Mouse (Mus musculus) limb, embryonic 11.5 days (tissue): ENCODE data around the gene Clpp. TPM values are rescaled to one million over a fixed set of nuclear protein-coding genes. Genes with fewer than 3 reads are reported as not detected.

Experiments
- ATAC-seq: fragments of 200-750 bp; cut with Nextera tagmentation; 2 replicates; pipeline ENCODE4 v1.8.0; 2017; ENCODE audit warnings: low read depth; ENCODE audit not compliant: insufficient number of reproducible peaks, low FRiP score, low TSS enrichment
- DNase-seq: peaks from one replicate; pipeline ENCODE4 v3.0.0-alpha.2; 2015; ENCODE audit warnings: low spot score
- H3K27ac ChIP-seq: fragments of 300-500 bp; sonication (generic); replicated peaks from 2 replicates; pipeline ENCODE4 v1.5.1; 2014; ENCODE audit warnings: low read depth, mild to moderate bottlenecking, low read length
- H3K27me3 ChIP-seq: fragments of 300-500 bp; sonication (generic); 2 replicates; pipeline ENCODE4 v1.6.1; 2014; ENCODE audit warnings: mild to moderate bottlenecking, low read length, mixed read lengths; ENCODE audit not compliant: control insufficient read depth, insufficient read depth
- H3K36me3 ChIP-seq: fragments of 300-500 bp; sonication (generic); 2 replicates; pipeline ENCODE4 v1.6.1; 2014; ENCODE audit warnings: mild to moderate bottlenecking, low read length, moderate library complexity, mixed read lengths; ENCODE audit not compliant: control insufficient read depth, insufficient read depth
- H3K4me1 ChIP-seq: fragments of 300-500 bp; sonication (generic); 2 replicates; pipeline ENCODE4 v1.6.1; 2014; ENCODE audit warnings: low read length, mixed read lengths; ENCODE audit not compliant: control insufficient read depth, insufficient read depth
- H3K4me2 ChIP-seq: fragments of 300-500 bp; sonication (generic); 2 replicates; pipeline ENCODE4 v1.6.1; 2014; ENCODE audit warnings: low read depth, mild to moderate bottlenecking, moderate library complexity; ENCODE audit not compliant: severe bottlenecking
- H3K4me3 ChIP-seq: fragments of 300-500 bp; sonication (generic); 2 replicates; pipeline ENCODE4 v1.5.1; 2014; ENCODE audit warnings: low read depth, low read length
- H3K9ac ChIP-seq: fragments of 300-500 bp; sonication (generic); 2 replicates; pipeline ENCODE4 v1.6.1; 2014; ENCODE audit warnings: mild to moderate bottlenecking, low read length
- H3K9me3 ChIP-seq: fragments of 300-500 bp; sonication (generic); 2 replicates; pipeline ENCODE4 v1.6.1; 2016; ENCODE audit warnings: low read length; ENCODE audit not compliant: control insufficient read depth
- WGBS: fragments of 180-500 bp; shearing (Covaris S2); extraction: QIAGEN DNeasy Blood & Tissue Kit; methylation state at CpG from one replicate; pipeline ENCODE4 v1.1.7; 2014; 5-methylcytosine and 5-hydroxymethylcytosine counted together
- polyA plus RNA-seq: library from polyadenylated mRNA; unstranded; fragments of >200 nt; fragmentation: Nextera tagmentation; extraction: Ambion mirVana; gene quantifications from 2 replicates; pipeline ENCODE4 v1.2.1, GENCODE M21; 2014

Gene Clpp
- polyA plus RNA-seq = 155 and 159 TPM in 2 replicates

DNA sequence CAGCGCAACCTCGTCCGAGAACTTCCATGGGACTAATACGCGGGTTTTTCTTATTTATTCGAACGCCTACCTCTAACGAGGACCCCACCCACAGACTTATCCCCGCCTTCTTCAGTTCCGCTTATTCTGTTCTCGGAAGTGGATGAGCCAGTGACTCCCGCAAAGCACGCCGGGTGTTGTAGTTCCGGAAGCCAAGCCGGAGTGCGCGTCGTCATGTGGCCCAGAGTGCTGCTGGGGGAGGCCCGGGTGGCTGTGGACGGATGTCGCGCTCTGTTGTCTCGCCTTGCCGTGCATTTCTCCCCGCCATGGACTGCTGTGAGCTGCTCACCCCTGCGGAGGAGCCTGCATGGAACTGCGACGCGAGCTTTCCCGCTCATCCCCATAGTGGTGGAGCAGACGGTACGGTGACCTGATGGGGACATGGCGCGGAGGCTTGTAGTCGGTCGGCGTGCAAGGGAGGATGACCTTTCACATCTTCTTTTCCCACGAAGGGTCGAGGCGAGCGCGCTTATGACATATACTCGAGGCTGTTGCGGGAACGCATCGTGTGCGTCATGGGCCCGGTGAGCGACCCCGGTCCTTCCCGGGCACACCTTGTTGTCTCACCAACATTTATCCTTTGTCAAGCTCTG lies at the start of gene Clpp:
Gene Clpp, plus strand, starts transcription at position 191 of the 632 bp plus-strand sequence.
- peak; percentile 93 for ATAC-seq
- H3K27ac ChIP-seq = no peak within 1 kb of the TSS; the same call in 1 of the 2 replicates
- under 1% methylated on average over 52 of the region's 52 CpGs for WGBS
- H3K4me3 ChIP-seq = peak within 1 kb of the TSS; percentile 89
- peak within 1 kb of the TSS; percentile 83 for H3K9ac ChIP-seq
- no peaks in the 10 kb centered on the region for H3K27me3 ChIP-seq
- H3K36me3 ChIP-seq = peaks cover 16% of the 10 kb centered on the region
- H3K4me1 ChIP-seq = peaks cover 5% of the 10 kb centered on the region
- peak; percentile 97 for DNase-seq
- peak within 1 kb of the TSS; percentile 77 for H3K4me2 ChIP-seq
- no peaks in the 10 kb centered on the region for H3K9me3 ChIP-seq

DNA sequence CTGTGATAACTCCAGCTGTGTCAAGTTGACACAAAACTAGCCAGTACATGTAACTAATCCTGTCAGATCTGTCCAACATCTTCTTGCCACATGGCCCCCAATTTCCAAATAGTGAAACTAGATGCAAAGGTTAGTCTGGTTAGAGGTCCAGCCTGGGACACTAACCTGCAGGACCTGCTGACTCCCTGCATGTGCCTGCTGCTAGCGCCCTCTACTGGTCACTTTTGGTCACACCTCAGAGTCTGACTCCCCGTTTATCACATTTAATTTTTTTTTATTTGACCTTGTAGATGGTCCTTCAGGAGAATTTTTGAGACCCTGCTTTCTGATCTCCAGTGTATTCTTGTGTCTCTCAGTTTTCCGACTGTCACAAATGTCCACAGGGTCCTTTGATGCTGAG lies 39.2 kb upstream of the Clpp start:
- H3K27me3 ChIP-seq = no peaks in the 10 kb centered on the region
- no peak overlapping the region for H3K4me2 ChIP-seq
- H3K9ac ChIP-seq = no peak overlapping the region
- H3K4me1 ChIP-seq = no peaks in the 10 kb centered on the region
- ATAC-seq = no peak
- no peak overlapping the region for H3K4me3 ChIP-seq
- no peaks in the 10 kb centered on the region for H3K36me3 ChIP-seq
- H3K9me3 ChIP-seq = no peaks in the 10 kb centered on the region
- H3K27ac ChIP-seq = no peak overlapping the region
- peak; percentile 71 for DNase-seq
- 12% methylated on average over 3 of the region's 3 CpGs for WGBS

DNA sequence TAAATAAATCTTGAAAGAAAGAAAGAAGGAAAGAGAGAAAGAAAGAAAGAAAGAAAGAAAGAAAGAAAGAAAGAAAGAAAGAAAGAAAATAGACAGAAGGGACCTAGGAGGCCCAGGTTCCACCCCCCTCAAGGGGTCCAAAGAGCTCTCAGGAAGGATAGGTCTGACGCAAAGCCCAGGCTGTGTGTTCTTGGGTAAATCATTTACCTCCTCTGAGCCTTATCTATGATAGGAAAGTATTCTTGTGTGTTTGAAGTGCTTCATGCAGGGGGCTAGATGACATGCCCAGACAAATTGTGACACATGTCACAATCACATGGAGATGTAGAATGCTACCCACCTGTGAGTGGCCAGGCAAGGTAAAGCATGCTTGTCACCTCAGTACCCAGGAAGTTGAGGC lies 37.5 kb upstream of the Clpp start:
- no peak for DNase-seq
- Histone ChIP-seq H3K27me3 (no peaks in the 10 kb centered on the region), H3K4me1 (no peaks in the 10 kb centered on the region), H3K27ac (no peak overlapping the region), H3K4me3 (no peak overlapping the region), H3K36me3 (no peaks in the 10 kb centered on the region), H3K9me3 (no peaks in the 10 kb centered on the region), H3K4me2 (no peak overlapping the region), H3K9ac (no peak overlapping the region)
- ATAC-seq = no peak
- WGBS = 91% methylated on average over 1 of the region's 1 CpGs

DNA sequence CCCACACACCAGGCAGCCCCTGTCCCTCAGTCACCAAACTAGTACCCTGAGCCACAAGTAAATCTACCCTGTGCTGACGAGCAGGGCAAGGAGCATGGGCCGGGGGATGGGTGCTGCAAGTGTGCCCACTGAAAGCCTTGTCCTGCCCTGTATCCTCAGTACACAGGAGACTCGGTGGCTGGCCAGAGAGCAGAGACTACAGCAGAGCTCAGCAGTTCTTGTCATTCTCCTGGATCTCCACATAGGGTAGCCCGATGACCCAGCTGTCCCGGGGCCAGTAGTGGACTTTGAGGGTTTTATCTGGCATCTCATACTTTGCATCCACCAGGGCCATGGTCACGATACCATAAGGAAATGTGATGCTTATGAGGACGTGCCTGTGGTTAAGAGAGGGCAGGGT lies 35.2 kb upstream of the Clpp start:
- no peak overlapping the region for H3K27ac ChIP-seq
- H3K9me3 ChIP-seq = no peaks in the 10 kb centered on the region
- H3K36me3 ChIP-seq = no peaks in the 10 kb centered on the region
- 74% methylated on average over 7 of the region's 7 CpGs for WGBS
- no peak for ATAC-seq
- no peak overlapping the region for H3K4me3 ChIP-seq
- no peak overlapping the region for H3K9ac ChIP-seq
- H3K4me1 ChIP-seq = no peaks in the 10 kb centered on the region
- no peak overlapping the region for H3K4me2 ChIP-seq
- H3K27me3 ChIP-seq = no peaks in the 10 kb centered on the region
- no peak for DNase-seq

DNA sequence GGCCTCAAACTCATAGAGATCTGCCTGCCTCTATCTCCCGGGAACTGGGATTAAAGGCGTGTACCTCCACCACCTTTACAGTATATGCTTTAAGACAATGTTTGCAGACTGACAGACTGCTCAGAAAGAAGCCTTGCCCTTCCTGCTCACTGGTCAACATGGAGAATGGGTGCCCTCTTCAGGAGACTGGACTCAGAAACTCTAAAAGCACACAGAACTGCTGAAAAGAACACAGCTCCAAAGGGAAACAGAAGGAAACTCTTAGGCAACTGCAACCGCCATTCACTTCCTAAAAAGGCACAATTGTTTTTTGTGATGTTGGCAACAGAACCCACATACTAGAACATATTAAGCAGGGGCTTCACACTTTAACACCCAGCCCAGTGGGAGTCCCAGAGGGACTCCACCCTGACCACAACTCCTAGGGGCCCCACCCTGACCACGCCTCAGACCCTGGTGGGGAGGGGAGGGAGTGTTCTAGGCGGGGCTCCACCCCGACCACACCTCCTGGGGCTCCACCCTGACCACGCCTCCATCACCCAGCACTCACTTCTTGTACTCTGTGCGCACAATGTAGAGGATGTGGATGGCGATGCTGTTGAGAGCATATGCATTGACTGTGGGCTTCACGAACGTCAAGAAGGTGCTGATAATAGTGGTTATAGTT lies 32.2 kb upstream of the Clpp start:
- no peak for ATAC-seq
- Histone ChIP-seq H3K4me3 (no peak overlapping the region), H3K9me3 (no peaks in the 10 kb centered on the region), H3K4me2 (no peak overlapping the region), H3K4me1 (no peaks in the 10 kb centered on the region), H3K27ac (no peak overlapping the region), H3K27me3 (no peaks in the 10 kb centered on the region), H3K9ac (no peak overlapping the region), H3K36me3 (no peaks in the 10 kb centered on the region)
- WGBS = 30% methylated on average over 11 of the region's 11 CpGs
- no peak for DNase-seq

DNA sequence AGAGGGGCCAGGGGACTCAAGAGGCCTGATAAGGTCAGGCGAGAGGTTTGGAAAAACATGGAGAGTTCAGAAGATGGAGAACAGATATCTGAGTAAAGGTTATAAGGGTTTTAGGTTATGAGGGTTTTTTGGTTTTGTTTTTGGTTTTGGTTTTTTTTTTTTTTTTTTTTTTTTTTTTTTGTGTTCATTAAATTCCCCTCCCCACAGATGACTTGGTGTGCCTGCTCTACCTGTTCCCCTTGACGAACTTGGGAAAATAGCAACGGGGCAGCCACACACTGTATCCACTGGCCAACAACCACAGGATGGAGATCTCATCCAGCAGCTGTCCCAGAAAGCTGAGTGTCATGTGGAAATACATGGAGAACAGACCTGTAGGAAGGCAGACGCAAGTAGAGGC lies 31.4 kb upstream of the Clpp start:
- H3K36me3 ChIP-seq = no peaks in the 10 kb centered on the region
- no peaks in the 10 kb centered on the region for H3K27me3 ChIP-seq
- H3K4me3 ChIP-seq = no peak overlapping the region
- H3K27ac ChIP-seq = no peak overlapping the region
- H3K9ac ChIP-seq = no peak overlapping the region
- H3K4me1 ChIP-seq = no peaks in the 10 kb centered on the region
- DNase-seq (no peak), ATAC-seq (no peak)
- H3K4me2 ChIP-seq = no peak overlapping the region
- H3K9me3 ChIP-seq = no peaks in the 10 kb centered on the region
- 76% methylated on average over 4 of the region's 4 CpGs for WGBS

DNA sequence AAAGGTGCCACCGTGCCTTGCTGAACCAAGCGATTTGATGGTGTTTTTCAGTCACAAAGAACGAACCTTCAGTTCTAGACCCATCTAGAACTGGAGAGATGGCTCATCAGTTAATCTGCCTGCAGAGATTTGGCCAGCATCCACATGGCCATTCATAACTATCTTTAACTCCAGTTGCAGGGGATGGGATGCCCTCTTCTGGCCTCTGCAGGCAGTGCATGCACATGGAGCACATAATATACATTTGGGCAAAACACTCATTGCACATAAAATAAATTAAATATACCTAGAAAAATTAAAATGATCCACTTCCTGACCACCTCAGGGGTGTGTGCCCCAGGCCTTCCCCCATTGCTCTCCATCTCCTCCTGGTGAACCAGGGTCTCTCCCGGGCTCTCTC lies 28.2 kb upstream of the Clpp start:
- no peak overlapping the region for H3K9ac ChIP-seq
- no peaks in the 10 kb centered on the region for H3K4me1 ChIP-seq
- ATAC-seq (no peak), DNase-seq (no peak)
- H3K4me2 ChIP-seq = no peak overlapping the region
- H3K9me3 ChIP-seq = no peaks in the 10 kb centered on the region
- no peak overlapping the region for H3K4me3 ChIP-seq
- WGBS = 91% methylated on average over 4 of the region's 4 CpGs
- H3K36me3 ChIP-seq = no peaks in the 10 kb centered on the region
- H3K27me3 ChIP-seq = no peaks in the 10 kb centered on the region
- no peak overlapping the region for H3K27ac ChIP-seq

DNA sequence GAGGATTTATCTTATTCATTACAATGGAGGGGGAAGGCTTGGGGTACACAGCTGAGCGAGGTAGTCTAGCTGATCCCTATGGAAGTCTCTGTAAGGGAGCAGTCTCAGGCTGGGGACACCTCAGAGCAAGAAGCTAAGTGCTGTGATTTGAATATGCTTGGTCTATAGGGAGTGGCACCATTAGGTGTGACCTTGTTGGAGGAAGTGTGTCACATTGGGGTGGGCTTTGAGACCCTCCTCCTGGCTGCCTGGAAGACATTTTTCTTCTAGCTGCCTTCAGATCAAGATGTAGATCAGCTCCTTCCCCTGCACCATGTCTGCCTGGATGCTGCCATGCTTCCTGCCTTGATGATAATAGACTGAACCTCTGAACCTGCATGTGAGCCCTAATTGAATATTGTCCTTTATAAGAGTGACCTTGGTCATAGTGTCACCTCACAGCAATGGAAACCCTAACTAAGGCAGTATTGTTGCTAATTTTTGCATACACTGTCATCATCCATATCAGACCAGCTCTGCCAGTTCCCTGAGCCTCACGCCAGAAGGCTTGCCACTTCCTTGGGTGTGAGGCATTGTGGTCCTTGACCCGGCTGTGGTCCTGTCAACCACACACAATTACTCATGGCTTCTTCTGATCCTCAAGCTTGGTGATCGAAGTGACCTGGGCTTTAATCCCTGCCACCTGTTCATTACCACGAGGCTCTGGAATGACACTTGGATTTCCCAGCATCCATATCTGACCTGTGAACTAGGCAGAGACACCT lies 27.3 kb upstream of the Clpp start:
- no peak overlapping the region for H3K27ac ChIP-seq
- DNase-seq (no peak), ATAC-seq (no peak)
- no peak overlapping the region for H3K9ac ChIP-seq
- H3K9me3 ChIP-seq = no peaks in the 10 kb centered on the region
- H3K36me3 ChIP-seq = no peaks in the 10 kb centered on the region
- H3K27me3 ChIP-seq = no peaks in the 10 kb centered on the region
- H3K4me3 ChIP-seq = no peak overlapping the region
- WGBS = 79% methylated on average over 5 of the region's 5 CpGs
- no peaks in the 10 kb centered on the region for H3K4me1 ChIP-seq
- H3K4me2 ChIP-seq = no peak overlapping the region
